Mouse (Mus musculus): ENCODE measurements at regions not wholly inside any gene's neighbourhood (a gene's known extent, or its start where the extent isn't known, plus 50 kb on each side); places are given as distances from the start of the nearest gene placed in this dataset.
A peak's percentile ranks its signal among the peaks of the same experiment; 100 is the strongest.

GRCm38 (mm10) chr14:58510790-58511189 is 440.4 kb downstream of the Fgf9 start:
- no peaks in the 10 kb centered on the region for H3K9me3 ChIP-seq
- H3K27ac ChIP-seq: no peak overlapping the region
- H3K36me3 ChIP-seq: no peaks in the 10 kb centered on the region
- WGBS: 72% methylated on average over 4 of the region's 4 CpGs
- no peak overlapping the region for H3K4me3 ChIP-seq
- DNase-seq (ENCODE audit: low spot score): no peak
- no peaks in the 10 kb centered on the region for H3K4me1 ChIP-seq
- no peaks in the 10 kb centered on the region for H3K27me3 ChIP-seq (ENCODE audit: insufficient read depth, poor library complexity, severe bottlenecking)

GRCm38 (mm10) chr14:58509106-58509505 is 438.8 kb downstream of the Fgf9 start:
- H3K36me3 ChIP-seq: no peaks in the 10 kb centered on the region
- no peaks in the 10 kb centered on the region for H3K27me3 ChIP-seq (ENCODE audit: insufficient read depth, poor library complexity, severe bottlenecking)
- 83% methylated on average over 4 of the region's 4 CpGs for WGBS
- no peaks in the 10 kb centered on the region for H3K9me3 ChIP-seq
- H3K4me1 ChIP-seq: no peaks in the 10 kb centered on the region
- DNase-seq (ENCODE audit: low spot score): no peak
- no peak overlapping the region for H3K27ac ChIP-seq
- no peak overlapping the region for H3K4me3 ChIP-seq

GRCm38 (mm10) chr14:58506490-58506889 is 436.1 kb downstream of the Fgf9 start:
- WGBS: 65% methylated on average over 3 of the region's 3 CpGs
- Histone ChIP-seq H3K4me1 (0 out of 2 replicates have a peak, but pooled peaks cover 6% of the 10 kb centered on the region), H3K9me3 (no peaks in the 10 kb centered on the region), H3K36me3 (no peaks in the 10 kb centered on the region), H3K4me3 (no peak overlapping the region), H3K27me3 (ENCODE audit: insufficient read depth, poor library complexity, severe bottlenecking) (no peaks in the 10 kb centered on the region), H3K27ac (no peak overlapping the region)
- no peak for DNase-seq (ENCODE audit: low spot score)

GRCm38 (mm10) chr14:58505841-58506240 is 435.5 kb downstream of the Fgf9 start:
- no peaks in the 10 kb centered on the region; the same call in 1 of the 2 replicates for H3K9me3 ChIP-seq
- no peak overlapping the region for H3K27ac ChIP-seq
- H3K4me3 ChIP-seq: no peak overlapping the region
- H3K4me1 ChIP-seq: 0 out of 2 replicates have a peak, but pooled peaks cover 6% of the 10 kb centered on the region
- DNase-seq (ENCODE audit: low spot score): no peak
- no peaks in the 10 kb centered on the region for H3K27me3 ChIP-seq (ENCODE audit: insufficient read depth, poor library complexity, severe bottlenecking)
- no peaks in the 10 kb centered on the region for H3K36me3 ChIP-seq

- H3K36me3 ChIP-seq: no peaks in the 10 kb centered on the region
- no peaks in the 10 kb centered on the region for H3K27me3 ChIP-seq (ENCODE audit: insufficient read depth, poor library complexity, severe bottlenecking)
- H3K27ac ChIP-seq: no peak overlapping the region
- DNase-seq (ENCODE audit: low spot score): no peak
- no peaks in the 10 kb centered on the region; the same call in 1 of the 2 replicates for H3K9me3 ChIP-seq
- WGBS: 78% methylated on average over 8 of the region's 8 CpGs
- H3K4me1 ChIP-seq: 0 out of 2 replicates have a peak, but pooled peaks cover 10% of the 10 kb centered on the region
- no peak overlapping the region for H3K4me3 ChIP-seq
Measured at GRCm38 (mm10) chr14:58502890-58503289, 432.5 kb downstream of the Fgf9 start.

- DNase-seq (ENCODE audit: low spot score): no peak
- 55% methylated on average over 2 of the region's 2 CpGs for WGBS
- Histone ChIP-seq H3K9me3 (no peaks in the 10 kb centered on the region; the same call in 1 of the 2 replicates), H3K36me3 (no peaks in the 10 kb centered on the region), H3K27ac (peak overlapping the region; percentile 23; the same call in 1 of the 2 replicates), H3K4me1 (0 out of 2 replicates have a peak, but pooled peaks cover 10% of the 10 kb centered on the region), H3K27me3 (ENCODE audit: insufficient read depth, poor library complexity, severe bottlenecking) (no peaks in the 10 kb centered on the region), H3K4me3 (no peak overlapping the region)
Measured at GRCm38 (mm10) chr14:58500014-58500413, 429.7 kb downstream of the Fgf9 start.

GRCm38 (mm10) chr14:58499501-58499900 is 429.2 kb downstream of the Fgf9 start:
- Histone ChIP-seq H3K4me3 (no peak overlapping the region), H3K27ac (no peak overlapping the region), H3K4me1 (0 out of 2 replicates have a peak, but pooled peaks cover 10% of the 10 kb centered on the region), H3K36me3 (no peaks in the 10 kb centered on the region), H3K9me3 (no peaks in the 10 kb centered on the region; the same call in 1 of the 2 replicates), H3K27me3 (ENCODE audit: insufficient read depth, poor library complexity, severe bottlenecking) (no peaks in the 10 kb centered on the region)
- 69% methylated on average over 6 of the region's 6 CpGs for WGBS
- DNase-seq (ENCODE audit: low spot score): no peak

GRCm38 (mm10) chr14:58499071-58499470 is 428.7 kb downstream of the Fgf9 start:
- Histone ChIP-seq H3K4me3 (no peak overlapping the region), H3K36me3 (no peaks in the 10 kb centered on the region), H3K27me3 (ENCODE audit: insufficient read depth, poor library complexity, severe bottlenecking) (no peaks in the 10 kb centered on the region), H3K4me1 (0 out of 2 replicates have a peak, but pooled peaks cover 10% of the 10 kb centered on the region), H3K9me3 (no peaks in the 10 kb centered on the region; the same call in 1 of the 2 replicates), H3K27ac (no peak overlapping the region)
- WGBS: 90% methylated on average over 7 of the region's 7 CpGs
- DNase-seq (ENCODE audit: low spot score): no peak

- H3K27ac ChIP-seq: no peak overlapping the region
- H3K4me1 ChIP-seq: 0 out of 2 replicates have a peak, but pooled peaks cover 5% of the 10 kb centered on the region
- DNase-seq (ENCODE audit: low spot score): no peak
- no peaks in the 10 kb centered on the region for H3K36me3 ChIP-seq
- H3K27me3 ChIP-seq (ENCODE audit: insufficient read depth, poor library complexity, severe bottlenecking): no peaks in the 10 kb centered on the region
- H3K4me3 ChIP-seq: no peak overlapping the region
- WGBS: 79% methylated on average over 3 of the region's 3 CpGs
- H3K9me3 ChIP-seq: no peaks in the 10 kb centered on the region; the same call in 1 of the 2 replicates
Measured at GRCm38 (mm10) chr14:58496902-58497301, 426.6 kb downstream of the Fgf9 start.

- H3K36me3 ChIP-seq: no peaks in the 10 kb centered on the region
- no peaks in the 10 kb centered on the region for H3K27me3 ChIP-seq (ENCODE audit: insufficient read depth, poor library complexity, severe bottlenecking)
- DNase-seq (ENCODE audit: low spot score): no peak
- WGBS: 77% methylated on average over 5 of the region's 5 CpGs
- no peaks in the 10 kb centered on the region for H3K9me3 ChIP-seq
- H3K4me1 ChIP-seq: no peaks in the 10 kb centered on the region
- no peak overlapping the region for H3K27ac ChIP-seq
- no peak overlapping the region for H3K4me3 ChIP-seq
Measured at GRCm38 (mm10) chr14:58494400-58494987, 424.1 kb downstream of the Fgf9 start.

GRCm38 (mm10) chr14:58492118-58492517 is 421.8 kb downstream of the Fgf9 start:
- Histone ChIP-seq H3K27ac (no peak overlapping the region), H3K36me3 (no peaks in the 10 kb centered on the region), H3K9me3 (no peaks in the 10 kb centered on the region), H3K4me1 (no peaks in the 10 kb centered on the region), H3K27me3 (ENCODE audit: insufficient read depth, poor library complexity, severe bottlenecking) (no peaks in the 10 kb centered on the region), H3K4me3 (no peak overlapping the region)
- WGBS: 91% methylated on average over 2 of the region's 2 CpGs
- no peak for DNase-seq (ENCODE audit: low spot score)

- Histone ChIP-seq H3K4me3 (no peak overlapping the region), H3K27me3 (ENCODE audit: insufficient read depth, poor library complexity, severe bottlenecking) (no peaks in the 10 kb centered on the region), H3K4me1 (no peaks in the 10 kb centered on the region), H3K9me3 (no peaks in the 10 kb centered on the region), H3K27ac (no peak overlapping the region), H3K36me3 (no peaks in the 10 kb centered on the region)
- 89% methylated on average over 6 of the region's 6 CpGs for WGBS
- no peak for DNase-seq (ENCODE audit: low spot score)
Measured at GRCm38 (mm10) chr14:58488803-58489202, 418.5 kb downstream of the Fgf9 start.

GRCm38 (mm10) chr14:58487836-58488235 is 417.5 kb downstream of the Fgf9 start:
- 79% methylated on average over 6 of the region's 6 CpGs for WGBS
- Histone ChIP-seq H3K4me1 (no peaks in the 10 kb centered on the region), H3K27ac (no peak overlapping the region), H3K36me3 (no peaks in the 10 kb centered on the region), H3K27me3 (ENCODE audit: insufficient read depth, poor library complexity, severe bottlenecking) (no peaks in the 10 kb centered on the region), H3K9me3 (no peaks in the 10 kb centered on the region), H3K4me3 (no peak overlapping the region)
- no peak for DNase-seq (ENCODE audit: low spot score)

GRCm38 (mm10) chr14:58480454-58480853 is 410.1 kb downstream of the Fgf9 start:
- Histone ChIP-seq H3K4me1 (peaks cover 3% of the 10 kb centered on the region; the same call in 1 of the 2 replicates), H3K27ac (no peak overlapping the region), H3K4me3 (no peak overlapping the region), H3K27me3 (ENCODE audit: insufficient read depth, poor library complexity, severe bottlenecking) (no peaks in the 10 kb centered on the region), H3K36me3 (no peaks in the 10 kb centered on the region), H3K9me3 (no peaks in the 10 kb centered on the region)
- WGBS: 90% methylated on average over 2 of the region's 2 CpGs
- DNase-seq (ENCODE audit: low spot score): no peak
